Mouse (Mus musculus) lung, adult 2 months (tissue): ENCODE measurements around the gene Tmem88. TPM values are rescaled to one million over a fixed set of nuclear protein-coding genes. Genes with fewer than 3 reads are reported as not detected.
A peak's percentile ranks its signal among the peaks of the same experiment; 100 is the strongest.

Source experiments
- DNase-seq: peaks from one replicate; pipeline ENCODE4 v3.0.0; 2022
- H3K4me1 ChIP-seq: fragments of 200-500 bp; 2 replicates; pipeline ENCODE4 v1.6.1; 2011; ENCODE audit warnings: low read length; ENCODE audit not compliant: control insufficient read depth, insufficient read depth
- H3K4me3 ChIP-seq: fragments of 200-500 bp; replicated peaks from 2 replicates; pipeline ENCODE3; 2011; ENCODE audit warnings: low read depth, mild to moderate bottlenecking, control low read depth, low read length; ENCODE audit errors: extremely low read depth
- CTCF ChIP-seq: fragments of 200-500 bp; IDR thresholded peaks from 2 replicates; pipeline ENCODE4 v1.5.1; 2011; ENCODE audit warnings: mild to moderate bottlenecking, low read length, control low read depth; ENCODE audit not compliant: insufficient read depth
- POLR2A ChIP-seq: fragments of 200-500 bp; IDR thresholded peaks from 2 replicates; pipeline ENCODE4 v1.6.1; 2011; ENCODE audit warnings: low read depth, mild to moderate bottlenecking, control low read depth, low read length, borderline replicate concordance; ENCODE audit errors: extremely low read depth
- WGBS: fragments of 180-500 bp; shearing (Covaris S2); methylation state at CpG from one replicate; pipeline ENCODE4 v1.1.7; 2018; 5-methylcytosine and 5-hydroxymethylcytosine counted together
- polyA plus RNA-seq: library from polyadenylated mRNA; depleted of rRNA; stranded (reverse); fragments of >200 nt; gene quantifications from 2 replicates; pipeline ENCODE4 v1.2.3, GENCODE M21; 2012

Tmem88 gene
- polyA plus RNA-seq, 1 experiment, result 37.8 TPM

- TF ChIP-seq CTCF (no peak), POLR2A (no peak)
- Histone ChIP-seq H3K4me1 (peaks cover 3% of the 10 kb centered on the region), H3K4me3 (no peak overlapping the region)
- DNase-seq, result no peak
- WGBS, result 73% methylated on average over 12 of the region's 12 CpGs
Measured at GRCm38 (mm10) chr11:69371601-69372000, 26.4 kb downstream of the Tmem88 start.

- peaks cover 7% of the 10 kb centered on the region for H3K4me1 ChIP-seq
- WGBS, result 29% methylated on average over 9 of the region's 9 CpGs
- TF ChIP-seq CTCF (no peak), POLR2A (no peak)
- no peak for DNase-seq
- no peak overlapping the region for H3K4me3 ChIP-seq
Measured at GRCm38 (mm10) chr11:69370817-69371215, 27.2 kb downstream of the Tmem88 start.

GRCm38 (mm10) chr11:69369990-69370816 is 27.8 kb downstream of the Tmem88 start:
- TF ChIP-seq POLR2A (no peak), CTCF (no peak)
- Histone ChIP-seq H3K4me3 (no peak overlapping the region), H3K4me1 (peaks cover 14% of the 10 kb centered on the region)
- 32% methylated on average over 2 of the region's 2 CpGs for WGBS
- no peak for DNase-seq

GRCm38 (mm10) chr11:69369215-69369989 is 28.6 kb downstream of the Tmem88 start, which contains the start of gene Chd3:
Gene Chd3 (minus strand): TSS chr11:69369406.
- WGBS, result under 1% methylated on average over 18 of the region's 34 CpGs

GRCm38 (mm10) chr11:69368356-69369214 is 29.4 kb downstream of the Tmem88 start:
- Histone ChIP-seq H3K4me3 (peak overlapping the region; percentile 98), H3K4me1 (peaks cover 21% of the 10 kb centered on the region)
- WGBS, result under 1% methylated on average over 58 of the region's 106 CpGs
- DNase-seq, result peak; percentile 63
- no peak for TF ChIP-seq CTCF
- no peak for TF ChIP-seq POLR2A

More at GRCm38 (mm10) chr11:69369215-69369989, 28.6 kb downstream of the Tmem88 start, which contains the start of gene Chd3:
- peaks cover 19% of the 10 kb centered on the region for H3K4me1 ChIP-seq
- peak within 1 kb of the TSS; percentile 98 for H3K4me3 ChIP-seq
- DNase-seq, result no peak
- TF ChIP-seq CTCF (no peak), POLR2A (no peak; the same call in 1 of the 2 replicates)

- peaks cover 21% of the 10 kb centered on the region for H3K4me1 ChIP-seq
- TF ChIP-seq CTCF, result no peak
- TF ChIP-seq POLR2A, result no peak; the same call in 1 of the 2 replicates
- DNase-seq, result peak; percentile 62
- 1% methylated on average over 22 of the region's 22 CpGs for WGBS
- H3K4me3 ChIP-seq, result peak overlapping the region; percentile 68
Measured at GRCm38 (mm10) chr11:69367616-69368355, 30.2 kb downstream of the Tmem88 start.

GRCm38 (mm10) chr11:69366855-69367615 is 31.0 kb downstream of the Tmem88 start:
- H3K4me3 ChIP-seq, result peak overlapping the region; percentile 48
- no peak for TF ChIP-seq CTCF
- no peak for TF ChIP-seq POLR2A
- H3K4me1 ChIP-seq, result peaks cover 21% of the 10 kb centered on the region
- WGBS, result under 1% methylated on average over 22 of the region's 22 CpGs
- peak; percentile 58 for DNase-seq
